ENCODE assay signal across 8 mouse cellular contexts in the genomic region with DNA sequence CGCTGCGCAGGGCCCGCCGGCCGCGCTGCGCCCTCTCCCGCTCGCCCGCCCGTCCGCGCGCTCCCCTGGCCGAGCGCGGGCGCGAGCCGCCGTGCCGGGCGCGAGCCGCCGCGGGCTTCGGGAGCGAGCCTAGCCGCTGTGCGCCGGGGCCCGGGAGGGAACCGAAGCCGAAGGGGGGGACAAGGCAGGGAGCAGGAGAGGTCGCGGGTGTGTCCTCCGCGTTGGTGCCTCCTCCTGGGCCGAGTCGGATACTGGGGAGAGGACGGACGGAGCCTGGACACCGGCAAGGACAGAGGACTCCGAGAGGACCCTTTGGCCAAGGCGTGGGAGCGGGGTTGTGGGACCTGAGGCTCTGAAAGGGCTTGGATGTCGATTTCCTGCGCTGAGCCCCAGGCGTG. TPM values are rescaled to one million over a fixed set of nuclear protein-coding genes. Genes with fewer than 3 reads are reported as not detected.
DNase-seq lines count a peak whose midpoint lies in the region; ATAC-seq and TF ChIP-seq lines count a peak whose summit lies in the region.

A gene (minus strand): TSS at position 57 of the 398 bp plus-strand sequence.

- peak within 1 kb of the TSS; percentile 82 for H3K9ac ChIP-seq in midbrain, embryonic 16.5 days (ENCODE audit: low read depth, low read length)

- peak within 1 kb of the TSS; percentile 96 for H3K4me2 ChIP-seq in midbrain, embryonic 16.5 days (ENCODE audit: low read length)

- peak within 1 kb of the TSS; percentile 87 for H3K27ac ChIP-seq in midbrain, embryonic 16.5 days (ENCODE audit: low read length)

- peaks cover 23% of the 10 kb centered on the region for H3K4me1 ChIP-seq in E14TG2a.4 (replicated peaks; ENCODE audit: low read depth, low read length)
- peaks cover 17% of the 10 kb centered on the region for H3K4me1 ChIP-seq in midbrain, embryonic 16.5 days (ENCODE audit: control insufficient read depth, insufficient read depth, low read length)

- ATAC-seq in cerebellum, adult (ENCODE audit: insufficient number of reproducible peaks, low FRiP score, low TSS enrichment): peak; percentile 74; the same call in 1 of the 2 replicates
- peak; percentile 56; the same call in 1 of the 2 replicates for ATAC-seq in midbrain, embryonic 16.5 days
- no peak; the same call in 1 of the 2 replicates for ATAC-seq in granulocyte monocyte progenitor cell, adult 5-6 weeks (replicated peaks; ENCODE audit: poor library complexity, severe bottlenecking)

- H3K4me3 ChIP-seq in E14TG2a.4 (replicated peaks; ENCODE audit: low read length): peak within 1 kb of the TSS; percentile 91
- peak within 1 kb of the TSS; percentile 82 for H3K4me3 ChIP-seq in midbrain, embryonic 16.5 days (ENCODE audit: low read depth, low read length)

- no peak for TF ChIP-seq CTCF in E14TG2a.4 (conservative IDR thresholded peaks at IDR 0.05; ENCODE audit: low read length)

- peaks cover 6% of the 10 kb centered on the region for H3K9me3 ChIP-seq in E14TG2a.4 (ENCODE audit: low read length)
- no peaks in the 10 kb centered on the region for H3K9me3 ChIP-seq in midbrain, embryonic 16.5 days (replicated peaks; ENCODE audit: control insufficient read depth, low read length, poor library complexity, severe bottlenecking)

- no peak for DNase-seq in cerebellum, postnatal 4 days (ENCODE audit: low spot score in 2 of 2)
- DNase-seq in embryo, embryonic 10.5 days (ENCODE audit: low spot score): peak; percentile 65
- DNase-seq in heart, postnatal 14 days: peak; percentile 16 to 26
- peak; percentile 37 to 47 for DNase-seq in left cerebral cortex, postnatal 25 days (ENCODE audit: low spot score in 2 of 2)

- intact Hi-C loops in heart, postnatal 14 days (cut with DNase I): no loop called here
- intact Hi-C loops in left cerebral cortex, postnatal 25 days (cut with DNase I): loop anchor here (10.0 kb wide), 1 partner anchor 202 kb away; no protein-coding TSS in a partner anchor

- peaks cover 56% of the 10 kb centered on the region for H3K27me3 ChIP-seq in E14TG2a.4 (ENCODE audit: insufficient read depth, low read length)
- no peaks in the 10 kb centered on the region; the same call in 1 of the 2 replicates for H3K27me3 ChIP-seq in midbrain, embryonic 16.5 days (ENCODE audit: control insufficient read depth, insufficient read depth, low read depth, low read length)

- no peaks in the 10 kb centered on the region for H3K36me3 ChIP-seq in E14TG2a.4 (ENCODE audit: insufficient read depth, low read length)
- no peaks in the 10 kb centered on the region for H3K36me3 ChIP-seq in midbrain, embryonic 16.5 days (ENCODE audit: control insufficient read depth, insufficient read depth, low read length)

- WGBS in midbrain, embryonic 16.5 days: under 1% methylated on average over 39 of the region's 50 CpGs

RNA-seq across cellular contexts. Expression of the gene that starts here (rescaled TPM):
- not detected for total RNA-seq in heart, postnatal 14 days (2021)
- 10 to 100 TPM; 58.1 to 59.0 TPM for total RNA-seq in left cerebral cortex, postnatal 25 days (2021)
- 7.6 and 10.4 TPM in 2 replicates for polyA plus RNA-seq in midbrain, embryonic 16.5 days (2015; fragmentation: Nextera tagmentation; extraction: Ambion mirVana)
- not detected in 2 replicates for total RNA-seq in granulocyte monocyte progenitor cell, adult 5-6 weeks (2014; fragmentation: Nextera tagmentation)
- not detected in 2 replicates for total RNA-seq in granulocyte monocyte progenitor cell, adult 5-6 weeks (2017)

Comparison
In these comparisons a context has a peak if more than half of its experiments do, and no peak if none do; other contexts are left out.
1. RNA of the gene that starts here (total RNA-seq): 58.1 to 59.0 TPM in left cerebral cortex, postnatal 25 days; not detected in heart, postnatal 14 days and not detected in granulocyte monocyte progenitor cell, adult 5-6 weeks; every median in the first group is over 10 times any median in the second.
2. Peak in DNase-seq in heart, postnatal 14 days; RNA of the gene not detected or under 1 TPM.
3. DNase-seq: peak in embryo, embryonic 10.5 days (single experiment) and left cerebral cortex, postnatal 25 days (2 of 2); none in cerebellum, postnatal 4 days (0 of 2).